Mouse (Mus musculus) left cerebral cortex, adult 2 months (tissue): ENCODE measurements around the gene Naip1. TPM values are rescaled to one million over a fixed set of nuclear protein-coding genes. Genes with fewer than 3 reads are reported as not detected.
"Not testable (repeated sequence)": the region's sequence is repeated elsewhere in the genome, so short reads cannot be mapped to it uniquely, and the experiment has no call there.

Source experiments
- DNase-seq, 2 experiments: peaks; one replicate each; pipeline ENCODE4 v3.0.0; 2021 to 2022; ENCODE audit warnings: low spot score in 2 of 2, mixed read lengths in 1 of 2; ENCODE audit errors: extremely low spot score in 1 of 2
- H3K27ac ChIP-seq: fragments of 200-600 bp; 2 replicates; pipeline ENCODE4 v1.8.1; 2022
- H3K4me3 ChIP-seq: fragments of 200-600 bp; 2 replicates; pipeline ENCODE4 v1.8.1; 2022
- CTCF ChIP-seq: fragments of 200-600 bp; IDR thresholded peaks from 2 replicates; pipeline ENCODE4 v1.8.1; 2022; ENCODE audit warnings: antibody characterized with exemption, mild to moderate bottlenecking, moderate library complexity
- intact Hi-C: fragments of 180-260 bp; cut with DNase I; formaldehyde crosslinking; loops from one replicate; pipeline ENCODE4 v1.15.1; 2025
- long read RNA-seq, 2 experiments: library from polyadenylated mRNA; stranded (forward); transcript quantifications; one replicate each; pipeline ENCODE4 v2.0.0; 2021; ENCODE audit warnings: borderline mapping rate in 2 of 2
- total RNA-seq, 2 experiments: library from RNA; stranded (reverse); gene quantifications; 2 replicates each; pipeline ENCODE4 v1.2.3; 2021

Naip1 gene
- under 1 TPM; 0.16 to 0.25 TPM for total RNA-seq
- long read RNA-seq, experiment 1 = 0 reads
- long read RNA-seq, experiment 2 = 0 reads

DNA sequence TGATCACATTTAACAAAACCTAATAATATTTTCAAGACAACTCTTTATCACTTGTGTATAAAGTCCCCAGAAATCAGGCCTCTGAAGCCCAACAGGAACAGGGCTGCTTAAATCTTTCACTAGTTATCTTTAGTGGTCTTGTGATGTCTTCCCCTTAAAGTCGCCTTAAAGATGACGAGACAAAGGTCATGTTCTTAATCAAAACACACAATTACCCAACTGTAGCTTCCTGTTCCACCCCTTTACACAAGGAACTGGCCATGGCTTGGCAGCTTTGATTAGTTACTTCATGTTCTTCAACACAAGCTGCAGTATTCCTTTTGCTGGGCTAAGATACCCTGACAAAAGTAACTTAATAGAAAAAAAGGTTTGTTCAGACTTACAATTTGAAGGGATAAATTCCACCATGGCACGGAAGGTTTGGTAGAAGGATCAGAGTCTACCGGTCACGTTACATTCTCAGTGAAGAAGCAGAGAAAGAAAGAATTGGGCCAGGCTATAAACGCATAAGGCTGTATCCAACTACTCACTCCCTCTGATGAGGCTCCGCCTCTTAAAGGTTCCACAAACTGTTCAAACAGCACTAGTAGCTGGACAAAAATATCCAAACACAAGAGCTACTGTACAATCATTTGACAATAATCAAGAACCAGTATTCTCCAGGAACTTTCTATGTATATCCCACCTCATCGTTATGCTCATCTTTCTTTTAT is at the start of gene Naip1:
TSS of gene Naip1 (minus strand) at position 455 of the 713 bp plus-strand sequence.
- H3K4me3 ChIP-seq, DNase-seq, intact Hi-C loops, H3K27ac ChIP-seq: not testable (repeated sequence)

DNA sequence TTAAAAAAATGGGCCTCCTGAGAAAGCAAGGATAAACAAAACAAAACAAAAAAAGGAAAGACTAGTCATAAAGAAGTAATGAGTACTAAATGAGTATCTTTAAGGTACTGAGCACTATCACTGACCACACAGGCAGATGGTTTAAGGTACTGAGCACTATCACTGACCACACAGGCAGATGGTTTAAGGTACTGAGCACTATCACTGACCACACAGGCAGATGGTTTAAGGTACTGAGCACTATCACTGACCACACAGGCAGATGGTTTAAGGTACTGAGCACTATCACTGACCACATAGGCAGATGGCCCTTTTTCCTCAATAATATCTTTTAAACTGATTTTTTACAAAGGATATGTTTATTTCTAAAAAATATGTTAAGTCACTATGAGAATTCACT is 47.0 kb upstream of the Naip1 start:
- intact Hi-C loops = loop anchor here (5.0 kb wide), 1 partner anchor 43 kb away; no protein-coding TSS in a partner anchor
- not testable (repeated sequence) for H3K4me3 ChIP-seq, DNase-seq, H3K27ac ChIP-seq

DNA sequence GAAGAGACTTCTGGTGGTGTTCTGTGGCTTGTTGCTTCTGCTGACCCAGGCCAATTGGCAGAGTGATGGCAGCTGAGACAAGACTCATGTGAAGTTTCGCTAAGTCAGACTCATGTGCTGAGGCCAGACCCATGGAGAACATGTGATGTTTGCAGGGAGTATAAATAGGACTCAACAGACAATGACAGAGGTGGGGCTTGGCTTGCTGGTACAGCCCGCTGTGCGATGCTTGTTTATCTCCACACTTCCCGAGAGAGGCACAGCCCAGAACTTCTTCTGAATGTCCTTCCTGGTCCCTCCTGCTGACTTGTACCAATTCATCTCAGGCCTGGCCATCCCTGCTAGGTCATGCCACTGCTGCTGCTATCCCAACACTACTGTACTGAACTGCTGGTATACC is 42.7 kb upstream of the Naip1 start:
- no peak overlapping the region for H3K4me3 ChIP-seq
- no peak overlapping the region for H3K27ac ChIP-seq
- no peak for TF ChIP-seq CTCF
- intact Hi-C loops = loop anchor here (5.0 kb wide), 1 partner anchor 47 kb away; no protein-coding TSS in a partner anchor
- no peak for DNase-seq

DNA sequence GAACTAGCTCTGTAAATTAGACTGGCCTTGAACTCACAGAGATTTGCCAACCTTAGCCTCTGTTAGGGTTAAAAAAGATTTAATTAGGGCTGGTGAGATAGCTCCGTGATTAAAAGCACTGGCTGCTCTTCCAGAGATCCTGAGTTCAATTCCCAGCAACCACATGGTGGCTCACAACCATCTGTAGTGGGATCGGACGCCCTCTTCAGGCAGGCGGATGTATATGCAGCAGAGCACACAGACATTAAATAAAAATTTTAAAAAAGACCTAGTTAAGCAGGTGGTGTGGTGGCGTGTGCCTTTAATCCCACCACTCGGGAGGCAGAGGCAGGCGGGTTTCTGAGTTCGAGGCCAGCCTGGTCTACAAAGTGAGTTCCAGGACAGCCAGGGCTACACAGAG is 41.7 kb upstream of the Naip1 start:
- not testable (repeated sequence) for H3K27ac ChIP-seq, H3K4me3 ChIP-seq, DNase-seq
- intact Hi-C loops = loop anchor here (5.0 kb wide), 1 partner anchor 103 kb away; no protein-coding TSS in a partner anchor
- peak; percentile 17 for TF ChIP-seq CTCF

DNA sequence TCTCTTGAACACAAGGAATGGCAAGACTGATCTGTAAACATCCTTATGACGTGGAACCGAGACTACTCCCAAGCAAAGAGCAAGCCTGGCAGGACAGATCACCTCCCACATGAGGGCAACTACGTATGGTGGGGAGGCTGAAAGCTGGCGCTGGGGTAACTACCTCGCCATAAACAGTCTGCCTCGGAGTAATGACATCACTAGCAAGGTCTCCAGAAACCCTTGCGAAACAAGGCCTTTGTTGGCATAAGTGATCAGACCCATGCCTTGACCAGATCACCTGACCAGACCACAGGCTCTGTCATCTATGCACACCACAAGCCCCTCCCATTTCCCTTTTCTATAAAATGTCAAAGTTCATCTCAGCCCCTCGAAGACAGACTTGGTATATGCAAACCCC is 40.6 kb upstream of the Naip1 start:
- Histone ChIP-seq H3K4me3 (no peak overlapping the region), H3K27ac (no peak overlapping the region)
- DNase-seq = no peak
- intact Hi-C loops = loop anchor here (5.0 kb wide), 1 partner anchor 104 kb away; no protein-coding TSS in a partner anchor
- TF ChIP-seq CTCF = no peak

DNA sequence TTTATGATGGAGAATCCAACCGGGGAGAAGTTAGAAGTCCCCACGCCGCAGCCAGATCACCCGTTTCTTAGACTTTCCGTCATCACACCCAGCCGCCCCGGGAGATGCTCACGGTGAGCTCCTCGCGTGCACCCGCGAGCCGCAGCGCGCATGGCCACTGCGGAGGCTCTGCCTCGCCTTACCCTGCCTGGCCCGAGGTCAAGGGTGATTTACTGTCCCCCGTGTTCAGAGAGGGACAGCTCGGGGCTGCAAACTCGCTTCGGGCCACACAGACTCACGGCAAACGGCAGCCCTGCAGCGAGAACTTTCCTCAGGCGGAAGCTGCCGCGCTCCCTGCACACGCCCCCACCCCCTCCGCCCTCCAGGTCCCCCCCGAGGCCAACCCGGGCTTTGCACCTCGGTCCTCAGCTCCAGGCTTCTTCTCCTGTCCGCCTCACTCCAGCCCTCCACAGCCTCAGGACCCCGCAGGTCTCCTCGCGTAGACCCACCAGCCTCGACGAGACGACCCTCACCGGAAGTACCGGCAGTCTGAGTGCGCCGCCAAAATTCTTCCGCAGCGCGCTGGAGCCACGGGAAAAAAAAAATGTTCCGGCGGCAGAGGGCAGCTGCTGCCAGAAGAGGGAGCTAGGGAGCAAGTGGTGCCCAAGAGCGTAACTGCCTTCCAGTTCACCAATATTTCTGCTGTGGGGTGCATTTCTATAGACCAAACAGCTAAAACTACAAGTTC is 39.6 kb upstream of the Naip1 start, which contains the start of gene Gtf2h2:
TSS of gene Gtf2h2 (minus strand) at position 519 of the 727 bp plus-strand sequence.
- intact Hi-C loops = loop anchor here (1.0 to 5.0 kb wide), 2 partner anchors 105 to 124 kb away; partner anchors contain the start of gene Marveld2
- peak within 1 kb of the TSS; percentile 80 for H3K27ac ChIP-seq

DNA sequence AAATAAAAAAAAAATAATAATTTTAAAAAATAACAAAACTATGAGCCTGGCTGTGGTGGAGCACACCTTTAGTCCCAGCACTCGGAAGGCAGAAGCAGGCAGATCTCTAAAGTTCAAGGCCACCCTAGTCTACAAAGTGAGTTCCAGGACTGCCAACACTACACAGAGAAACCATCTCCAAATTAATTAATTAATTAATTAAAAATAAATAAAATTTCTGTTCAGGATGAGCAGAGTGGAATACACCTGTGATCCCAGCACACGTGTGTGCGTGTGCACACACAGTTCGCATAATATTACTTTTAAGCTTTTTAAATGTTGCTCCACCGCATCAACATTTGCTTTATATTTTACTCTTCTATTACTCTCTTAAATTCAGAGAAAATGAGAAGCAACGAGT is 39.0 kb upstream of the Naip1 start:
- H3K27ac ChIP-seq = peak overlapping the region; percentile 80
- TF ChIP-seq CTCF = no peak
- intact Hi-C loops = loop anchor here (1.0 to 5.0 kb wide), 2 partner anchors 106 to 125 kb away; partner anchors contain the start of gene Marveld2
- peak overlapping the region; percentile 81 for H3K4me3 ChIP-seq
- DNase-seq = no peak

More for the DNA sequence above, 39.6 kb upstream of the Naip1 start, which contains the start of gene Gtf2h2:
- H3K4me3 ChIP-seq = peak within 1 kb of the TSS; percentile 81
- peak; percentile 83 to 91 for DNase-seq
- TF ChIP-seq CTCF = peak; percentile 94

DNA sequence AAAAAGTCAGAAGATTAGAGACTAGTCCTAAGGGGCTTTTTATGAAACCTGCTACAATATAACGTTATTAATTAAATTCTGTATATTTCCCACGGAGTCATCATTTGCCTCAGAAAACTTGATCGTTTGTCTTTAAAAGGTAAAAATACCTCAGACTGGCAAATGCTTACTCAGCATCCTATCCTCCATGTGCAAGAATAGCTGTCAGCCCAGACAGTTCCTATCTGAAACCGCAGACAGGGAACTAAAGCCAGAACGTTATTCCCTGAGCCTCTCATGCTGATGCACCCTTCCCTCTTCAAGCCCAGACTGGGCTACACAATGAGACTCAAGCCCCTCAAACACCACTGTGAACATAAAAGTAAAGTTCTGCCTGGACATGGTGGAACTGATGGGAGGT is 37.8 kb upstream of the Naip1 start:
- no peak for TF ChIP-seq CTCF
- intact Hi-C loops = loop anchor here (5.0 kb wide), 1 partner anchor 107 kb away; no protein-coding TSS in a partner anchor
- Histone ChIP-seq H3K4me3 (no peak overlapping the region), H3K27ac (no peak overlapping the region)
- no peak for DNase-seq

DNA sequence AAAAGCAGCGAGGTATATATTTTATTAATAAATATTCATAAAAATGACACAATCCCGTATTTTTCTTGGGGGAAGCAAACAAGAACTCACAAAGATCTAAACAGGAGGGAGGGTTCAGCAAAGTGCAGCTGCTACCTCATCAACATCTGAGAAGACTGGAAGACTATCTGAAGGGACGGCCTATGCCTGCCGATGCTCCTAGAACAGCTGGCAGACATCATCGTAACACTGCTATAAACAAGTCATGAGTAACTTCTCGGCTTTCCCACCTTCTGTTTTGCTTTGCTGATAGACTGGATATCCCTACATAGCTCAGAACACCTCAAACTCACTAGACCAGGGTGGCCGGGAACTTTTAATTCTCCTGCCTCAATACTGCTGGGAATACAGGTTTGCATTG is 30.9 kb upstream of the Naip1 start:
- H3K4me3 ChIP-seq = no peak overlapping the region
- intact Hi-C loops = loop anchor here (10.0 kb wide), 1 partner anchor 429 kb away; no protein-coding TSS in a partner anchor
- DNase-seq = no peak
- no peak for TF ChIP-seq CTCF
- no peak overlapping the region for H3K27ac ChIP-seq

DNA sequence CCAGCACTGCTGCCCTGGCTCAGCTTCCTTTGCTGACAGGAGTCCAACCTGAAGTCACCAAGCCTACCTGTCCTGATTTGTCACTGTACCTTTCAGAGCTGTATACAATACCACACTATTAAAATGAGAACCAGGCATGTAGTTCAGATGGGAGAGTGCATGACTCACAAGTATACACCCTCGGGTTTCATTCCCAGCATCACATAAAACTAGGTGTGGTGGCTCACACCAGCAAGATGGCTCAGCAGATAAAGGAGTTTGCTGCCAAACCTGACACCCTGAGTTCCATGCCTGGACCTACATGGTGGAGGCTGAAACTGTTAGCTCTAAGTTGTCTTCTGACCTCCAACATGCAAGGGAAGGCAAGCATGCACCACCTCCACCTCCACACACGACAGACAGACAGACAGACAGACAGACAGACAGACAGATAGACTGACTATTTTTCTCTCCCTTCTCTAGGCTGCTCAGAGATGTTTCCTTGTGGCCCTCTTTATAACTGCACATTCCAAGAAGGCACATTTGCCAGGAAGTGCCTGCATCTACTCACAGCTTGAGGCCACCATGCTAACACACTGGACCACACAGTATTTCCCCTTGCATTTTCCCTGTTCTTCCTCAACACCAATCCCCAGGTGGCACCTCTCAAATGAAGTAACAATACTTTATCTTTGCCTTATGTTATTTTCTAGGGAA is 11.0 kb upstream of the Naip1 start:
- Histone ChIP-seq H3K4me3 (no peak overlapping the region), H3K27ac (no peak overlapping the region)
- intact Hi-C loops = no loop called here
- DNase-seq = no peak
- TF ChIP-seq CTCF = no peak

DNA sequence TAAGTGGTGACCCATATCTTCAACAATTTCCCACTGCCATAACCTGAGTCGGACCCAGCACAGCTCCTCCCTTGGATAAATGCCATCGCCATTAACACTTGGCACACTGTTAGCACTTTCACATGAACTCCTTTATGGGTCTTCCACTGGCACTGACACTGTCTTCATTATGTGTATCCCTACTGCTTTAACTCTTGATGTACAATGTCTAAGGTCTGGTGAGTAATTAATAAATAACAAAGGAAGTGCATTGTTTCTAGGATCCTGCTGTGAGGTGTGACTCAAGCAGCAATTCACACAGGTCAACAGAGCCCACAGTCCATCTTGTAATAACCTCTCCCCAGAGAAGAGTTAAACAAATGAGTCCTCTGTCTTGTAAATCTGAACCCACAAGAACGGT is 8.7 kb upstream of the Naip1 start:
- intact Hi-C loops = no loop called here

DNA sequence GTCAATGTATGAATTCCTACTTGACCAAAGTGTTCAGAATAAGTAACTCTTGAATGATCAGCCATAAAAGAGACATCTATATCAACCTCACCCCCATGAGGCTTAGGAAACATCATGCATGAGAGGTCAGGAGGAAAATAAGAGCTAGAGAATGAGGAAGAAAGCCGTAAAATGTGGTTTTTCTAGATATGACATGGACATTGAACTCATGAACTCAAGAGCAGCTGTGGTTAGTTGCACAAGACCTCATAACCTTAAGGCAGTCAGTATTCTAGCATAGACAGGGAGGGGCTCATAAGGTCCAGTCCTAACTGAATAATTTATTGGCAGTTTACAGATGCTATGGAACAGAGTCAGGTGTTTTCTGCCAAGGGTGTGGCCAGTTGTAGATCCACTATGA is 3.2 kb downstream of the Naip1 start:
- no peak for TF ChIP-seq CTCF
- intact Hi-C loops = no loop called here
- no peak overlapping the region for H3K4me3 ChIP-seq
- no peak overlapping the region for H3K27ac ChIP-seq
- DNase-seq = no peak

More for the DNA sequence above, 8.7 kb upstream of the Naip1 start:
- no peak overlapping the region for H3K27ac ChIP-seq
- DNase-seq = no peak
- H3K4me3 ChIP-seq = no peak overlapping the region
- TF ChIP-seq CTCF = no peak
